Mouse (Mus musculus) forebrain, embryonic 11.5 days (tissue): ENCODE results near the gene Ntpcr. TPM values are rescaled to one million over a fixed set of nuclear protein-coding genes. Genes with fewer than 3 reads are reported as not detected.

ENCODE experiments used
- ATAC-seq: fragments of 200-750 bp; cut with Nextera tagmentation; replicated peaks from 2 replicates; pipeline ENCODE4 v1.8.0; 2017; ENCODE audit warnings: moderate TSS enrichment; ENCODE audit not compliant: low FRiP score
- DNase-seq: peaks from one replicate; pipeline ENCODE4 v3.0.0-alpha.2; 2017; ENCODE audit warnings: low spot score
- H3K27ac ChIP-seq: fragments of 300-500 bp; sonication (generic); 2 replicates; pipeline ENCODE4 v1.5.1; 2014; ENCODE audit warnings: low read depth, low read length
- H3K27me3 ChIP-seq: fragments of 300-500 bp; sonication (generic); 2 replicates; pipeline ENCODE4 v1.6.1; 2014; ENCODE audit warnings: mild to moderate bottlenecking, low read length, mixed read lengths; ENCODE audit not compliant: control insufficient read depth, insufficient read depth
- H3K36me3 ChIP-seq: fragments of 300-500 bp; sonication (generic); 2 replicates; pipeline ENCODE4 v1.6.1; 2014; ENCODE audit warnings: mild to moderate bottlenecking, low read length, moderate library complexity, mixed read lengths; ENCODE audit not compliant: control insufficient read depth, insufficient read depth
- H3K4me1 ChIP-seq: fragments of 300-500 bp; sonication (generic); replicated peaks from 2 replicates; pipeline ENCODE4 v1.6.1; 2014; ENCODE audit warnings: low read length, mixed read lengths; ENCODE audit not compliant: control insufficient read depth, insufficient read depth
- H3K4me2 ChIP-seq: fragments of 300-500 bp; sonication (generic); 2 replicates; pipeline ENCODE4 v1.6.1; 2014; ENCODE audit warnings: low read depth, mild to moderate bottlenecking, low read length, moderate library complexity, mixed read lengths; ENCODE audit not compliant: severe bottlenecking
- H3K4me3 ChIP-seq: fragments of 300-500 bp; sonication (generic); 2 replicates; pipeline ENCODE4 v1.5.1; 2014; ENCODE audit warnings: low read depth, low read length
- H3K9ac ChIP-seq: fragments of 300-500 bp; sonication (generic); 2 replicates; pipeline ENCODE4 v1.6.1; 2014; ENCODE audit warnings: low read length
- H3K9me3 ChIP-seq: fragments of 300-500 bp; sonication (generic); 2 replicates; pipeline ENCODE4 v1.6.1; 2016; ENCODE audit warnings: low read length, mixed read lengths; ENCODE audit not compliant: control insufficient read depth
- WGBS: fragments of 180-500 bp; shearing (Covaris S2); extraction: QIAGEN DNeasy Blood & Tissue Kit; methylation state at CpG from one replicate; pipeline ENCODE4 v1.1.7; 2014; 5-methylcytosine and 5-hydroxymethylcytosine counted together
- polyA plus RNA-seq: library from polyadenylated mRNA; unstranded; fragments of >200 nt; fragmentation: Nextera tagmentation; extraction: Ambion mirVana; gene quantifications from 2 replicates; pipeline ENCODE4 v1.2.1, GENCODE M21; 2014

The Ntpcr gene
- polyA plus RNA-seq, 1 experiment from 2014 or later: 16.5 TPM

GRCm38 (mm10) chr8:125733964-125734956 lies 4.5 kb downstream of the Ntpcr start:
- ATAC-seq (peak; percentile 94), DNase-seq (peak; percentile 96)
- Histone ChIP-seq H3K4me1 (peaks cover 4% of the 10 kb centered on the region; the same call in 1 of the 2 replicates), H3K4me2 (peak overlapping the region; percentile 90), H3K9ac (peak overlapping the region; percentile 72), H3K36me3 (no peaks in the 10 kb centered on the region), H3K27ac (no peak overlapping the region), H3K9me3 (no peaks in the 10 kb centered on the region), H3K4me3 (peak overlapping the region; percentile 61), H3K27me3 (no peaks in the 10 kb centered on the region)
- WGBS: 6% methylated on average over 52 of the region's 52 CpGs

- Histone ChIP-seq H3K9me3 (no peaks in the 10 kb centered on the region), H3K4me2 (no peak overlapping the region), H3K4me3 (no peak overlapping the region), H3K27me3 (no peaks in the 10 kb centered on the region), H3K9ac (no peak overlapping the region), H3K27ac (no peak overlapping the region), H3K4me1 (peaks cover 4% of the 10 kb centered on the region; the same call in 1 of the 2 replicates), H3K36me3 (no peaks in the 10 kb centered on the region)
- no peak for ATAC-seq
- no peak for DNase-seq
- 85% methylated on average over 4 of the region's 4 CpGs for WGBS
Measured at GRCm38 (mm10) chr8:125738956-125739355, 9.2 kb downstream of the Ntpcr start.

- 77% methylated on average over 10 of the region's 10 CpGs for WGBS
Measured at GRCm38 (mm10) chr8:125740655-125741054, 10.9 kb downstream of the Ntpcr start.

GRCm38 (mm10) chr8:125741377-125741776 lies 11.6 kb downstream of the Ntpcr start:
- 71% methylated on average over 5 of the region's 5 CpGs for WGBS
- no peak for ATAC-seq
- no peak overlapping the region for H3K4me2 ChIP-seq

More at GRCm38 (mm10) chr8:125740655-125741054, 10.9 kb downstream of the Ntpcr start:
- ATAC-seq (no peak), DNase-seq (no peak)
- Histone ChIP-seq H3K9ac (no peak overlapping the region), H3K27me3 (no peaks in the 10 kb centered on the region), H3K27ac (no peak overlapping the region), H3K4me1 (no peaks in the 10 kb centered on the region), H3K9me3 (no peaks in the 10 kb centered on the region), H3K4me3 (no peak overlapping the region), H3K4me2 (no peak overlapping the region), H3K36me3 (no peaks in the 10 kb centered on the region)

DNA sequence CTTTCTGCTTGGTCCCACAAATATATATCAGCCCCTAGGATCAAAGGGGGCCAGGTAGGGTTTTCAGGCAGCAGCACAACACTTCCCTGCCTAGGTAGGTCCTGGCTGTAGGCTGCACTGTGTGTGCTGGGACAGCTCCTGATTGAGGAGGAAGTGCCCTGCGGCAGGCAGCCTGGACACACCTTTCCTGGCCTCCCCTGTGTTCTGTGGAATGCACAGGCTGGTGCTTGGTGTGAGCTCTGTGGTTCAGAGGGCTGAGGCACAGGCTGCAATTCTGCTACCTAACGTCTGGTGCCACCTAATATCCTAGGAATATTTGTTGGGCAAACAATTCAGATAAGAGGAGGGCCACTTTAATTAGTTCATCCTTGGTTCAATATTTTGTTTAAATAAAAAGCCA lies 12.1 kb downstream of the Ntpcr start:
- no peak overlapping the region for H3K9ac ChIP-seq
- H3K4me1 ChIP-seq: no peaks in the 10 kb centered on the region
- no peaks in the 10 kb centered on the region for H3K9me3 ChIP-seq
- H3K4me2 ChIP-seq: no peak overlapping the region
- no peak overlapping the region for H3K4me3 ChIP-seq
- DNase-seq (no peak), ATAC-seq (no peak)
- 73% methylated on average over 2 of the region's 2 CpGs for WGBS
- no peaks in the 10 kb centered on the region for H3K27me3 ChIP-seq
- no peaks in the 10 kb centered on the region for H3K36me3 ChIP-seq
- H3K27ac ChIP-seq: no peak overlapping the region

More at GRCm38 (mm10) chr8:125741377-125741776, 11.6 kb downstream of the Ntpcr start:
- H3K9me3 ChIP-seq: no peaks in the 10 kb centered on the region
- DNase-seq: no peak
- H3K27me3 ChIP-seq: no peaks in the 10 kb centered on the region
- H3K36me3 ChIP-seq: no peaks in the 10 kb centered on the region
- no peak overlapping the region for H3K27ac ChIP-seq
- H3K9ac ChIP-seq: no peak overlapping the region
- no peaks in the 10 kb centered on the region for H3K4me1 ChIP-seq
- no peak overlapping the region for H3K4me3 ChIP-seq

GRCm38 (mm10) chr8:125742406-125742805 lies 12.6 kb downstream of the Ntpcr start:
- DNase-seq: no peak
- Histone ChIP-seq H3K4me2 (no peak overlapping the region), H3K4me1 (no peaks in the 10 kb centered on the region), H3K9ac (no peak overlapping the region), H3K36me3 (no peaks in the 10 kb centered on the region), H3K4me3 (no peak overlapping the region), H3K9me3 (no peaks in the 10 kb centered on the region), H3K27ac (no peak overlapping the region), H3K27me3 (no peaks in the 10 kb centered on the region)
- 87% methylated on average over 8 of the region's 8 CpGs for WGBS
- no peak for ATAC-seq

DNA sequence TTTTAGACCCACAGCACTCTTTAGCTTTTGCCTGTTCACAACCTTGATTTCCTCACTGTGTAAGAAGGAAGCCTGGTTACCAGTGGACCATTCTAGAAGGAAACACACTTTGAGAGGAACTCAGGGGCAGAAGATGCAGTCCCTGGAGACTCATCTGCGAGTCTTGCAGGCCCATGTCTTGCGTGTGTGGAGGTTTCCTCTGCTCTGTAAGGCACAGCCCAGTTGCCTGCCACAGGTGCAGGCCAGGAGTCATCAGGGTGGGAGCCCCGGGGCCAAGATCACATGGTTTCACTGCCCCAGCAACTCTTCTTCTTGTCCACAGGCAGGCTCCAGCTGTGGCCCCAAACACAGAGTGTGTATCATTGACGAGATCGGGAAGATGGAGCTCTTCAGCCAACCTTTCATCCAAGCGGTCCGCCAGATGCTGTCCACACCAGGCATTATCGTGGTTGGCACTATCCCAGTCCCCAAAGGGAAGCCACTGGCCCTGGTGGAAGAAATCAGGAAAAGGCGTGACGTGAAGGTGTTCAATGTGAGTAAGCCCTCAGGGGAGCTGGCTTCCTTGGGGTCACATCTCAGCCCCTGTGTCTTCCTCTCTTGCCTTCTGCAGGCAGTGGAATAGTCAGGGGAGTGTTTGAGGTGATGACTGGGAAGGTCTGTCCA lies 15.3 kb downstream of the Ntpcr start:
- ATAC-seq: no peak
- DNase-seq: no peak

GRCm38 (mm10) chr8:125747390-125747789 lies 17.6 kb downstream of the Ntpcr start:
- 81% methylated on average over 8 of the region's 8 CpGs for WGBS
- DNase-seq: no peak
- H3K36me3 ChIP-seq: no peaks in the 10 kb centered on the region
- H3K9ac ChIP-seq: no peak overlapping the region
- no peaks in the 10 kb centered on the region for H3K27me3 ChIP-seq
- no peak overlapping the region for H3K4me3 ChIP-seq
- H3K9me3 ChIP-seq: no peaks in the 10 kb centered on the region
- H3K4me1 ChIP-seq: no peaks in the 10 kb centered on the region
- no peak overlapping the region for H3K4me2 ChIP-seq
- ATAC-seq: no peak
- no peak overlapping the region for H3K27ac ChIP-seq

More for the DNA sequence above, 15.3 kb downstream of the Ntpcr start:
- Histone ChIP-seq H3K9ac (no peak overlapping the region), H3K27ac (no peak overlapping the region), H3K4me2 (no peak overlapping the region), H3K36me3 (no peaks in the 10 kb centered on the region), H3K4me3 (no peak overlapping the region), H3K27me3 (no peaks in the 10 kb centered on the region), H3K4me1 (no peaks in the 10 kb centered on the region), H3K9me3 (no peaks in the 10 kb centered on the region)
- WGBS: 94% methylated on average over 10 of the region's 10 CpGs
